Mouse (Mus musculus) heart, postnatal 25 days (tissue): ENCODE measurements around the gene Lsmem1. TPM values are rescaled to one million over a fixed set of nuclear protein-coding genes. Genes with fewer than 3 reads are reported as not detected.
A peak's percentile ranks its signal among the peaks of the same experiment; 100 is the strongest.

Experiments used
- DNase-seq: peaks from one replicate; pipeline ENCODE4 v3.0.0; 2022; ENCODE audit warnings: low spot score
- intact Hi-C: fragments of 180-260 bp; cut with DNase I; formaldehyde crosslinking; loops from one replicate; pipeline ENCODE4 v1.15.1; 2025
- total RNA-seq, 2 experiments: library from RNA; stranded (reverse); gene quantifications; 2 replicates each; pipeline ENCODE4 v1.2.3; 2021

The Lsmem1 gene
- 10 to 100 TPM; 40.6 to 43.2 TPM for total RNA-seq

- no peak for DNase-seq
- intact Hi-C loops, result no loop called here
Measured at GRCm38 (mm10) chr12:40199302-40199701, at the start of gene Lsmem1. TSS of gene Lsmem1 (minus strand) at chr12:40199490.

DNA sequence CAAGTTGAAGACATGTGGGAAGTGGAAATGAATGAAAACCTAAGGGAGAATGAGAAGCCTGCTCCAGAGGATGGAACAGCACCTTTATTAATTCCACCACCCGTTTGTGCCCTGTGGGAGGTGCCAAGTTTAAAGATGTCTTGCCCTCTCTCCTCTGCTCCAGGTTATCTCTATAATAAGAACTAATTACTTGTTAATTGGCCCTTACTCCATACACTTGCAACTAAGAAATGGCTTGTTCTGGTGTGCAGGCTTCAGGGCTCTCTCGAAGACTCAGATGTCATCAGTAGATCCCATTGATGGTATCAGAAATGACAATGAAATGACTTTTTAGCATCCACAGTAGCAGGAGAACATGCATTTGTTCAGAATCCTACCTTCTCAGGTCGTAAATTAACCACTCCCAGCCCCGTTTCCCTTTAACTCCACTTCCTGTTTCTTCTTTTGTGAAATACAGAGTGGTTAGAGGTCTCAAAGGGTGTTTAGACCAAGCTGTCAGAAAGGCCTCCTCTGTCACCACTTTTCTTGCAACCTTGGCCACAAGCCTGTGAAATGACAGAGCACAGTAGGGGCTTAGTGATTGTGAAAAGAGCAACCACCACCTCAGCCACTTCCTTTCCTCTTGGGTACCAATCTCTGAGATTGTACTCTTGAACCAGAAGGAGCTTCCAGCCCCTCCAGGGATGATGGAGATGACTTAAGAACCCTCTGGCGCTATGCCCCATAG, 49.3 kb upstream of the Lsmem1 start, which contains the start of gene Ifrd1:
Gene Ifrd1, minus strand, starts transcription at position 51 of the 727 bp plus-strand sequence.
- DNase-seq, result no peak
- intact Hi-C loops, result no loop called here

DNA sequence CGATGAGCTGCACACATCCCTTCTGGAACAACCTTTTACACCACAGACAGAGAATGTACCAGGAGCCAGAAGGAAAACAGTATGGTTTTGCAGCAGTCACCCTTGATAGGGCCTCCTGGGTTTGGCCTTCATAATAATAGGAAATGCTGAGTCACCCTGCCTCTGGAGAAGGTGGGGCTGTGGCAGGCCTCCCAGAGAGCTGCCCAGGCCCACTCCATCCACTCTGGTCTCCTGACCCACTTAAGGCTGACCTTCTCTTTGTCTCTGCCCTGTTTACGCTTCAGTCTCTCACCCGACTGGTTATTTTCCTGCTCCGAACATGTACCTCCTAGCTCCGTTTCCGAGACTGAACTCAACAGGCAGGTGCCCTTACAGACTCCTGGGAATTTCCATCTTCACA, 48.7 kb upstream of the Lsmem1 start:
- intact Hi-C loops, result no loop called here
- peak; percentile 6 for DNase-seq

- intact Hi-C loops, result no loop called here
- no peak for DNase-seq
Measured at GRCm38 (mm10) chr12:40247384-40247783, 48.1 kb upstream of the Lsmem1 start.

GRCm38 (mm10) chr12:40245434-40245970, 46.2 kb upstream of the Lsmem1 start:
- DNase-seq, result no peak
- intact Hi-C loops, result no loop called here

DNA sequence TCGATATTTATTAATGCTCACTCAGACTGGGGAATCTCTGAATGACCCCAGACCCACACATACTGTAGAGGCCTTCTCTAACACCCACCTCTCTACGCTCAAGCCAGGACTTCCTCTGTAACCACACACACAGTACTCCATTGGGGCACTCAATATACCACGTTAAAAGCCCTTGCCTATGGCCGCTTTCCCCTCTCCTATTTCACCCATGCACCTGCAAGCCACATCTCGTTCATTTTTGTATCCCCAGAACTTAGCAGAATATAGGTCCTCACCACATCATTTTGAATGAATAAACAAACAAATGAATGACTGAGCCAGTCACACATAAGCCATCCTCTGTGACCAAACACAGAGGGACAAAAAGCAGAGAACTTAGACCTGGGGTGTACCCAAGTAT, 45.6 kb upstream of the Lsmem1 start:
- DNase-seq, result no peak
- intact Hi-C loops, result no loop called here

- intact Hi-C loops, result no loop called here
- DNase-seq, result peak; percentile 21
Measured at GRCm38 (mm10) chr12:40243821-40244221, 44.5 kb upstream of the Lsmem1 start.

DNA sequence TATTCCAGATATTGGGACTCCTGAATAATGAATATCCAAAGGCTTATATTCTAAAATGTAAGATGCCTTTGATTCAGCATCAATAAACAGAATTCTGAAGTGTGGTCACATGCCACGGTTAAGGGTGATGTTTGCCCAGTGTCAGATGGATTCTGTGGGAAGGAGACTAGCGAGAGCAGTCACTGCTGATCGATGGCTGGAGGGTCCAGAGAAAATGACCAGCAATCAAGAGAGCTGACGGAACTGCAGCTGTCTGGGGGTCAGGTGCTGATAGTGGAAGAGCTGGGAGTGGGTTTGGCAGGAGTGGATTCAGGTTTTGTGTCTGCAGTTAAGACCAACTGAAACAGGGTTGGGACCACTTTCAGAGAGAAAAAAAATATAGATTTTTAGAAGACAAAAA, 44.0 kb upstream of the Lsmem1 start:
- intact Hi-C loops, result no loop called here

DNA sequence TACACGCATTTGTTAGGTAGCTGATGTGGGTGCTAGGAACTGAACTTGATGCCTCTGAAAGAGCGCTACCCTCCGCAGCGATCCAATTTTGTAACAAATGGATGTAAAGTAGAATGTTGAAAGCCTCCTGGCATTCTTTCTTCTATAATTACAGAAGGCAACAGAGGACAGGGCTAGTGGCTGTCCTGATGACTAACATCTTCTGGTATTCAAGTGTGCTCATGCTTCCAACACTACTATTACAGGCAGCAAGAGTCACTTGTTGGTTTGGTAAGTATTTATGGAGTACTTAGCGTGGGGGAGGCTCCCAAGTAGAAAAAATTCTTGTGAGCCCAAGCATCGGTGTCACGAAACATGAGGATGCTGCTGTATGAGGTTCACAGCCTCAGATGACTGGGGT, 39.9 kb upstream of the Lsmem1 start:
- DNase-seq, result no peak
- intact Hi-C loops, result no loop called here

More for the DNA sequence above, 44.0 kb upstream of the Lsmem1 start:
- no peak for DNase-seq

- intact Hi-C loops, result no loop called here
- DNase-seq, result no peak
Measured at GRCm38 (mm10) chr12:40232231-40232630, 32.9 kb upstream of the Lsmem1 start.

DNA sequence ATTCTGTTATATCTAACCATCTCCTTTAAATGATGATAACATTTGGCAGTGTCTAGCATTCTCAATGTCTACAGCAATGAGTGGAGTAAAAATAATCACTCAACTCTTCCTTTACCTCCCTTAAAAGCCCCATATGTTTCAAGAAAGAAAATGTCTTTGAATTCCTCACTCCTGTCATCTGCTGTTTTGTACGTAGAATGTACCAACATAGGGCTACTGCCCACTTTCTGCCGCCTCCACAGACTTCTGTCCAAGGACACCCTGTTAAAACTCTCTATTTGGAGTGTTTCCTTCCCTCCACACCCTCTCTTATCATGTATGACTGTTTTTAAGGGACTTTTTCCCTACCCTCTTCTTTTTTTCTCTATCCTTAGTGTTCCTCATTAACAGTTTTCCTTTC, 32.3 kb upstream of the Lsmem1 start:
- DNase-seq, result no peak
- intact Hi-C loops, result no loop called here

GRCm38 (mm10) chr12:40224171-40224880, 25.0 kb upstream of the Lsmem1 start:
- no peak for DNase-seq
- intact Hi-C loops, result loop anchor here (5.0 kb wide), 1 partner anchor 798 kb away; the partner anchor contains the start of gene Immp2l

DNA sequence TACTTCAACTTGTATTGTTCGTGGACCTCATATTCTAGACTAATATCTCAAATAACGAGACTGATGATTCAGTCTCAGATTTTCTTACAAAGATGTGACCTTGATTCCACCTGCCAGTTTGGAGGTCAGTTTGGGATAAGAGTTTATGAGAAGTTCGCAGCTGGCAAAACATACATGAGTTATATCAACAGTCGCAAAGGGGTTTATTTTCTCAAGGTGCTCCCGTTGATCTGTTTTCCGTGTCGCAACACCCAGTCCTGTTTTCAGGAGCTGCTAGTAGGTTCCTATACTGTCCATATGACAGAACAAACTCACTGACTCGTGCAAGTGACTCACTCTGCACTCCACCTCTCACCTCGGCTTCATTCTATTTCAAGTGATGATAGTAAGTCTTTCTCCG, 24.4 kb upstream of the Lsmem1 start:
- DNase-seq, result no peak
- intact Hi-C loops, result loop anchor here (5.0 kb wide), 1 partner anchor 799 kb away; the partner anchor contains the start of gene Immp2l

DNA sequence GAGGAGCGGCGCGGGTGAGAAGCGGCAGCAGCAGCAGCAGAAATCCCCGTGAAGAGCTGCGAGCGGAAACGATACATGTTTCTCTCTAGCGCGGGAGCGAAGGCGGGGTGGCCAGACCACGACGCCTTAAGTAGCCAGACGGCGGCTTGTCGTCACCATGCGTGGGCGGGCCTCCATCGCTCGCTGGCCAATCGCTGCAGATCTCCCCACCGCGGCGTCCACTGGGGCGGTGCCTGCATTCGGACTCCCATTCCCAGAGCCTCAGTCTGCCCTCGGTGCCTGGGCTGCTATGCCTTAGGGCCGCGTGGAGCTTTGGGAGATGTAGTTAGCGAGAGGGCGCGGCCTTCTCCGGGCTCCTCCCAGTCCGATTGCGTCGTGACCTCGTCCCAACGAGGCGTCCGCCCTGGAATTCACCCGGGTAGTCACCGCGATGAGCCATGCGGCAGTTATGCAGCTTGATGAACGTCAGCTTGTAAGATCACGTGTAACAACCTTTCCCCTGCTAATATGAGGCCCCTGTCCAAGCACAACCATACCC, 23.9 kb upstream of the Lsmem1 start:
- peak; percentile 99 for DNase-seq
- intact Hi-C loops, result loop anchor here (5.0 kb wide), 1 partner anchor 799 kb away; the partner anchor contains the start of gene Immp2l

DNA sequence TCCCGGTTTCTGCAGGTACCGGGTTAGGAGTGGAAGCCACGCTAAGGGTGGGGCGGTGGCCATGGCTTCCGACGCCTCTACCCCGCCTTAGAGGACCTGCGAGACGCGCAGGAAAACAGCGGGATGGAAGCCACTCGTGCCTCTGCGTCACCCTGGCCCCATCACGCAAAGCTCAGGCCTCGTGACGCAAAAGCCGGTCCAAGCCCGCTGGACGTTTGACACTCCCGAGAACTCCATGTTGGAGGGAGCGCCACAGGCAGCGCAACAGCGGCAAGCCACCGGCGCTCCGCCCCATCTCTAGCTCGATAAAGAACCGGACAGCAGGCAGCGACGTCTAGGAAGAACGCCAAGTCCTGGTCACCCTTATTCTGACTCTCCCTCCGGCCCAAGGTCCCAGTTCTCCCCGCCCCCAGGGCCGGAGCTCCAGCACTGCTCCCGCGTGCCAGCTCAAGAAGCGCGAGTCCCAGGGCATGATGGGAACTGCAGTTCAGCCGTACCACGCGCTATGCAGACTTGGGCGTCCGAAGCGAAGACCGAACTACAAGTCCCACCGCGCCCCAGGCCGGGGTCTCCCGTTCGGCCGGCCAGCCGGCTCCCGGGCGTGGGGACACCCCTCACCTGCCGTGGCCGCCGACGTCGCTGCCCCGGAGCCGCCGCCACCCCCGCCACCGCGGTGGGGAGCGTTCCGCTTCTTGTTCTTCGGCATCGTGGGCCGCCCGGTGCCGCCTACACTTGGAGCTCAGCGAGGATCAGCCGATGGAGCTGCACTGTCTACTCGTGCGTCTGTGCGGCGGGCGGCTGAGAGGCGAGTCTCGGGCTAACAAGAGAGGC, 23.2 kb upstream of the Lsmem1 start:
- DNase-seq, result peak; percentile 96
- intact Hi-C loops, result loop anchor here (5.0 kb wide), 1 partner anchor 800 kb away; the partner anchor contains the start of gene Immp2l

- intact Hi-C loops, result loop anchor here (5.0 kb wide), 1 partner anchor 801 kb away; the partner anchor contains the start of gene Immp2l
- no peak for DNase-seq
Measured at GRCm38 (mm10) chr12:40221611-40222010, 22.3 kb upstream of the Lsmem1 start.

DNA sequence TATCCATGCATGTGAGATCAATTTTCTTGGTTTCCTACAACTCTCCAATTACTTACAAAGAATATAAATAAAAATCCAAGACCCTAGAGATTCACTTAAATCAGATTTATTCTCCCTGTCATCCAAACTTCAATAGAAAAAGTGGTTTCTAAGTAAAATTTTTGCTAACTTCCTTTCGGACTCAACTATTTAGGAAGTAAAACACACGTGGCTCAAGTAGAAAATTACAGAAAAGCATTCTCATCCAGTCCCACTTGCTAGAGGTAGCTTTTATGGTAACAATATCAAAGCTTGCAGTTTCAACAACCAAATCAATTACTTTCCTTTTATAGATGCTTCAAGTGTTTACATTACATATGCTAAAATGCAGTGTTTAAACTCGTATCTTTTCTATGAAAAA, 21.6 kb upstream of the Lsmem1 start:
- DNase-seq, result no peak
- intact Hi-C loops, result loop anchor here (5.0 kb wide), 1 partner anchor 801 kb away; the partner anchor contains the start of gene Immp2l

DNA sequence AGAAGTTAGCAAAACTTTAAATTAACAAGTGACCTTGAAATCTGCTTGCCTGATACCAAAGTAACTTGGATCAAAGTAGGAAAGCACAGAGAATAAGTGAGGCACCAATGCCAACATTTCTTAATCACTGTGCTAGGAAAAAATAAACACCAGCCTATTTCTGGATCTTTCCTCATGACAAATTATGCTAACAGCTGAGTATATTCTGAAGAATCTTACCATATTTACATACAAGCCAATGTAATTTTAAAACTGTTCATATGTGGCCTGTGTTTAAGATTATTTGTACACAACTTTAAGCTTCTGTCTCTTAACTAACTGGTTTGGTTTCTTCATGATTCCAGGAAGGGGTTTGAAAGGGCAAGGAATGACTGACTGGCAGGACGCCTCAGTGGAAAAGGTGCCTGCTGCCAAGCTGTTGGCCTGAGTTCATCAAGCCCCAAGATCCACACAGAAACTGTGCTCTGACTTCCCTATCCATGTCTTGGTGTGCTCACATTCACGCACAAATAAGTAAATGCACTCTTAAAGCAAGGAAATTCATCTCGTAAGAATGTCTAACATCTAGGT, 20.8 kb upstream of the Lsmem1 start:
- intact Hi-C loops, result loop anchor here (5.0 kb wide), 1 partner anchor 802 kb away; the partner anchor contains the start of gene Immp2l
- DNase-seq, result no peak

DNA sequence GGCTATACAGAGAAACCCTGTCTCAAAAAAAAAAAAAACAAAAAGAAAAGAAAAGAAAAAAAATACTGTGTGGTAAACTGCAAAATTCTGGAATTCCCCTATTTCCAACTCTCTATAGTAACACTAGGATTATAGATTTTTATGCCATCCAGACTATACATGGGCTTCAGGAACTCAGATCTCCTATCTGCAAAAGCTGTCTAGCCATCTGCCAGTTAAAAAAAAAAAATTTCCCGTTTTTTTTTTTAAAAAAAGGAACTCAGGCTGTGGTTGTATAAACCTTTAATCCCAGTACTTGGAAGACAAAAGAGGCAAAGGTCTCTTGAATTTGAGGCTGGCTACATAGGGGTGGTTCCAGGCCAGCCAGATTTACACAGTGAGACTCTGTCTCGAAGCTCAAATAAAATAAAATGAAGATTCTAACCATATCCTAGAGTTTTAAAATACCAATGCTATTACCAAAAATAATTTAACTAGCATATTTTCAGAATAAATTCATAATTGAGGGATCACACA, 19.2 kb upstream of the Lsmem1 start:
- intact Hi-C loops, result no loop called here
- no peak for DNase-seq
